Mouse (Mus musculus) spleen, adult 18-20 months (tissue): ENCODE data around the gene Zc3h12a.

Source experiments
- DNase-seq, 2 experiments: peaks; one replicate each; pipeline ENCODE4 v3.0.0; 2022; ENCODE audit warnings: mixed read lengths in 2 of 2

Gene Zc3h12a

DNA sequence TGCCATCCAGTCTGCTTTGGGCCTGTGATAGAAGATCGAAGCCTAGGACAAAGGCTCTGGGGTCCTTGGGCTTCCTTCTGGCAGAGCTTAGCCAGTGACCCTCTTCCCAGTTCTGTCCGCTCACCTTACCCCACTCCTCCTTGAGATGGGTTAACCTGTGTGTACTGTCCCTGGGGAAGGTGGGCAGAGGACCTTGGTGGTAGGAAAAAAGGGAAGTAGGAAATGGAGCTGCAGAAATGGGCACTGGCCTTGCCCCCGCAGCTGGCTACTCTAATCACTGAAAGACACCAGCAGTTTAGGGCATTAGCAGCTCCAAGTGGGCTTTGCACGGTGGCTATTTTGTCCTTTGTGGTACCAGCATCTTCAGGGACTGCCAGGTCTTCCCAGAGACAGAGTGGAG is 12.6 kb downstream of the Zc3h12a start:
- peak in 1 of 2 experiments; percentile 19 for DNase-seq

DNA sequence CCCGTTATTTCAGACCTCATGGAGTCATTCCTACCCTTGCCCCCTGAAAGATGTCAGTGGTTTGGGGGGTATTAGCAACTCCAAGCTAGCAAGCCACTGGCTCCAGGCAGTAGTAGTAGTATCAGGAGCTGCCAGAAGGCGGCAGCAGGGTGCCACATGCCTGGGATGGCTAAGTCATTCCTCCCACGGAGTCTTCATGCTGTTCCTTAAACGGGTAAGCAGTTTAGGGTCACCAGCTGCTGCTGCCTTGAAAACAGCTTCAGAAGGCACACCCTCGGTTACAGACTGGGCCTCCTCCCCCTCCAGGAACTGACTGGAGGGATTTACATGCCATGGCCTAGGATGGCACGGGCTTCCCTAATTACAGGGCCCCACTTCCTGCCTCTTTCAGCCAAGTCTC is 13.0 kb downstream of the Zc3h12a start:
- DNase-seq = peak; percentile 71 to 88

DNA sequence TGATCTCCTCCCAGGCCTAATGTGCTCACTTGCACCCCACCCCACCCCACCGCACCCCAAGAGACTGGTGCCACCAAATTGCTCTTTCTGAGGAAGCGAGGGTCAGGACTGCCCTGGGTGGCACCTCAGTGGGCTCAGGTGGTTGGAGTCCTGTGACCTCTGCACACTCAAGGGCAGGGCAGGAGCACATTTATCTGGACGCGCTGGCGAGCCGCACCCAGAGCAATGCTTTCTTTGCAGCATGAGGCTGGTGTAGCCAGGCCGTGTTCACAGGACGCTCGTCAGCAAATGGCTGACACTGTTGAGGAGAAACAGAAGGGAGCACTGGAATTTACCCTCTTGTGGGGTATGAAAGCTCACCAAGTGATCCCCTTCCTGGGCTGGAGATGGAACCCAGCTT is 22.3 kb downstream of the Zc3h12a start:
- no peak for DNase-seq

DNA sequence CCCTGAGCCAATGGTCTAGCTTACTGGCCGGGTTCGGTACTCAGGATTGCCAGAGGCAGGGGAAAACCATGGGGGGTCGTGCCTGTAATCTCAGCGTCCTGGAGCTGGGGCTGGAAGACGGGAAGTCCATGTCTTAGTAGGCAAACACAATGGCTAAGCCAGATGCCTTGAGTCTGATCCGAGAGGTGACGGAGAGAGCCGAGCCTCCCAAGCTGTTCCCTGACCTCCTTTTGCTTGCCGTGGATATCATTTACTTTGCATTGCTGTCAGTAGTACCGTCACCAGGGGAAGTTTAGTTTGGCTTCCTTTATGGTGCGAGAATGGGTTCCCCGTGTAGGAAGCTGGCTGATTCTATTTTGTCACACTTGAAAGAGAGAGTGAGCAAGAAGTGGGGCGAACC is 26.3 kb downstream of the Zc3h12a start:
- DNase-seq = no peak

DNA sequence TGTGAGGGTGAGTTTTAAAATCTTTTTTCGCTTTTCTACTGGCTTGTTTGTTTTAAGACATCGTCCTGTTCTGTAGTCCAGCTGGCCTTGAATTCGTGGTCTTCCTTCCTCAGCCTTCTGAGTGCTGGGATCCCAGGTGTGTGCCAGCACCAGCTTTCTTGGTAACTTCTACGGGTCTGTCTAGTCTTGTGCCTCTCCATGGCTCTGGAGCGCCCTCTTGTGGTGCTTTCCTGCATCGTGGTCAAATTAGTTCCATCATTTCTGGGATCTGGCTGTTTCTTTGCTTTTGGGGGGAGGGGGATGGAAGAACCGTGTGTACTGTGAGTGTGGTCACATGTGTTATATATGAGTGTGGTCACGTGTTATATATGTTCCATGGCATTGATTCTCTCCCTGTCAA is 28.2 kb downstream of the Zc3h12a start:
- DNase-seq = peak; percentile 56 to 84

DNA sequence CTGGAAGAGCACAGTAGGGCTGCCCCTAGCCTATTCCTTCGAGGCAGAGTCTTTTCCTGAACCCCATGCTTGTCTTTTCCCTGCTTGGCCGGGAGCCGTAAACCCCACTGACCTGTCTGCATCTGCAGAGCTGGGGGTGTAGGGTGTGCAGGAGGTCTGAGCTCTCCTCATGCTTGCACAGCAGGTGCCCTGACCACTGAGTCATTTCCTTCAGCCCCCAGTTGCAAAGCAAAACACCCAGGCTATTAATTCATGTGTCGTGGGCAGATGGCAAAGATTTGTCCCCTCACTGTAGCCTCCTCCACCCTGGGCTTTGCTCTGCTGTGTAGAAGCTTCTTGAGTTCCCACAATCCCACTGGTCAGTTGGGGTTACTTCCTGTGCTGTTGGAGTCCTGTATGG is 30.2 kb downstream of the Zc3h12a start:
- DNase-seq = no peak

DNA sequence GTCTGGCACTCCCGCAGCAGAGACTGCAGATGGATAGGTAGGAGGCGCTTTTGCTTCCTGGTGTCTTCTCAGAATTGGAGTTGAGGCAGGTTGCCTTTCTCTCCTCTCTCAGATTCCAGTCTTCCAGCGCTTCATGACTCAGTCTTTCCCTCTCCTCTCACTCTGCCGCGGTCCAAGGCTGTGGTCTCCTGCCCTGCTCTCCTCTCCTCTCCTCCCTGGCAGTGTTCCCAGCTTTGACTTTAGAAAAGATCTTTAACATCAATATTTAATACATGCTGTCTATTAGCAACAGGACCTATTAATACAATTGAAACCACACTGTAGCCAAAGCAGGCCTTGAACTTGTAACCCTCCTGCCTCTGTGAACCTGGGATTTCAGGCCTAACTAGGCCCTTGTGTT is 31.6 kb downstream of the Zc3h12a start:
- no peak for DNase-seq

DNA sequence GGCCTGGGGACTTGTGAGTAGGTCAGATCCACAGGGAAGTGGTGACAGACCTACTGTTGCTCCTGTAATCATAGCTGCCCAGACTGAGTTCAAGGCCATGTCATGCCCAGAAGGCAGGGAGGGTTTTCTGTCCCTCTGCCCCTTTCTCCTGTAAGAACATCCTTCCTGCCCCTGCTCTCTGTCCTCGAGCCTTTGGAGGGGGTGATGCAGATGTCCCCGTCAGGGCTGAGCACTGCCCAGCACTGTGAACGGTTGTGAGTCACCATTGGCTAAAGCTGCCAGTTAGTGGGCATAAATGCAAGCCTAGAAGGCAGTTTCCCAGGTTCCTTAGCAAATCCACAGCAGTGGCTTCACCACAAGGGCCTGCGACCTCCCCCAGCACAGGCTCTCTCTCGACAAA is 34.6 kb downstream of the Zc3h12a start:
- DNase-seq = no peak

DNA sequence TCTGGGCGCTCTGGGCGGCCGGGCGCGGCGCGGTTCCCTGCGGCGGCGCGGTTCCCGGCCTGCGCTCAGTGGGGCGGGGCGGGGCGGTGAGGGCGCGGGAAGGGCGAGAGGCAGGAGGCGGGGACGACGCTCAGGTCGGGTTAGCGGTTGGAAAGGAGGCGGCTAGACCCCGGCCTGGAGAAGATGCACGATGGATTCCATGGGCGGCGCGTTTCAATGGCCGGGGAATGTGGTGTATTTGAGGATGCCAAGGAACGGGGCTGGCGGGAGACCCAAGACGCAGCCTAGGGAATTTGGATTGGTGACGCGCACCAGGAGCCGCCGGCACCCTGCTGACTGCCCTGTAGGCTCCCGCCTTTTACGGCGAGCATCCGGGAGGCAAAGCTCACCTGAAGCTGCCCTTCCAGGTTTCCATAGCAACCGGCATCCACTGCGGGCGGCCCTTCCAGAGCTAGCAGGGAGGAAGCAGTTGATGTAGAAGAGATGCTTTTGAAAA is 42.2 kb downstream of the Zc3h12a start:
- DNase-seq = no peak

DNA sequence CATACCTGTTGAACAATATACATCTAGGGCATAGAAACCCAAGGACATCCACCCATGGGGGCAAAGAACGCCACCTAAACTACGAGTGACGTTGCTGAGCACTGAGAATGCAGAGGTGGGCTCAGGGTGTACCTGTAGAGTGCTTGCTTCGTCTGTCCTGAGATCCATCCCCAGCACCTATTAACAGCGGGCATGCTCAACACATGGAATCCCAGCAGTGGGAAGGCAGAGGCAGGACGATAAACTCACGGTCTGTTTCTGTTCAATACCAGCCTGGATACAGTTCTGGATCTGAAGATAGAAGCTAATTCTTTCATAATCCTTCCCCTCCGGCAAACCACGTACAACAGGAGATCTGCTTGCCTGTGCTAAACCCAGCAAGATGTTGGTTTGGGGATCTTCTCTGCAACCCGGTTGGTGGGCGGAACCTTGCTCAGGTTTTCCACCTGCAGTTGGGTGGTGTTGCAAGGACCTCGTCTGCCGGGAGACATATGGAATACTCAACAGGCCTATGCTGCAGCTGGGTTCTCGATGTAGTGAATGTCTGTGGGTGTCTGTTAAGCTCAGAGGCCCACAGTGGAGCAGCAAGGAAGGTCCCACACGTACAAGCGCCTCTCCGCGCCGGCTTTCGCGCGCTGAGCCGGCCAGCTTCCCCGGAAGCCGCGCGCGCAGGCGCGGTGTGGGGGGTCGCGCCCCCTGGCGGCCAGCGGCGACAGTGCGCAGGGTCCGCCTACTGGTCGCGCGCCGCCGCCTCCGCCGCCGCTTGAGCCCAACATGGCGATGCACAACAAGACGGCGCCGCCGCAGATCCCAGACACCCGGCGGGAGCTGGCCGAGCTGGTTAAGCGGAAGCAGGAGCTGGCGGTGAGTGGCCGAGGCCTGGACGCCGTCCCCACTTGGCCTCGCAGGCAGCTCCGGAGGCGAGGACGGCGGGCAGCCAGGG is 43.0 kb downstream of the Zc3h12a start, which contains the start of gene Meaf6:
Gene Meaf6, plus strand, starts transcription at position 732 of the 943 bp plus-strand sequence.
- peak; percentile 84 to 95 for DNase-seq

DNA sequence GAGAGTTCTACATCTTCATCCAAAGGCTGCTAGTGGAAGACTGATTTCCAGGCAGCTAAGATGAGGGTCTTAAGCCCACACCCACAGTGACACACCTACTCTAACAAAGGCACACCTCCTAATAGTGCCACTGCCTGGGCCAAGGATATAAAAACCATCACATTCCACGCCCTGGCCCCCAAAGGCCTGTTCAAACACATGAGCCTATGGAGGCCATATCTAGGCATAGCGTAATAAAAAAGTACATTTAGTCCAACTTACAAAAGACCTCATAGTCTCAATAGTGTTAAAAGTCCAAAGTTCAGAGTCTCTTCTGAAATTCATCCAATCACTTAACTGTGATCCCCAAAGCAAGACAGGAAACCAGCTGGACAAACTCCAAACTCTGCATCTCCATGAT is 48.9 kb downstream of the Zc3h12a start:
- no peak for DNase-seq

DNA sequence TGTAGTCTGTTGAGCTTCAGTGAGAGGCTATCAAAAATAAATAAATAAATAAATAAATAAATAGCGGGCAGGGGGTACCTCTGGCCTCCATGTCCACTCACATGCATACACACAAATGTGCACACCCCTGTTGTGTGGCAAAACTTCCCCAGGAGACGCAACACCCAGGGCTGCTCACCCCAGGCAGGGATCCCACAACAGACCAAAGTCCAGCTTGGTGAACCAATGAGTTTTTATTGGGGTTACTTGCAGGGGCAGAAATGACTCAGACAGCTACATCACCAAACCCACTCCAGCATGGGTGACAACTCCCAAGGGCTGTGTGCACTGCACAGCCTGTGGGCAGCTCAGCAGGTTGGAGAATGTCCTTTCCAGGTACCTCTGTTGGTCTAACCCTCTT is 49.9 kb downstream of the Zc3h12a start:
- no peak for DNase-seq
